Mouse (Mus musculus) lung, adult 10 weeks (tissue): ENCODE results near the gene Olfr455. TPM values are rescaled to one million over a fixed set of nuclear protein-coding genes. Genes with fewer than 3 reads are reported as not detected.

ENCODE experiments used
- polyA plus RNA-seq: library from polyadenylated mRNA; stranded (reverse); fragments of 350-450 nt; fragmentation: Illumina TruSeq; extraction: RNeasy Lipid Tissue Mini Kit (QIAGEN cat#74804); gene quantifications from one replicate; pipeline ENCODE4 v1.2.3, GENCODE M21; 2014; ENCODE audit warnings: low read depth, low replicate concordance; ENCODE audit not compliant: insufficient read depth

The Olfr455 gene
- polyA plus RNA-seq, result not detected

DNA sequence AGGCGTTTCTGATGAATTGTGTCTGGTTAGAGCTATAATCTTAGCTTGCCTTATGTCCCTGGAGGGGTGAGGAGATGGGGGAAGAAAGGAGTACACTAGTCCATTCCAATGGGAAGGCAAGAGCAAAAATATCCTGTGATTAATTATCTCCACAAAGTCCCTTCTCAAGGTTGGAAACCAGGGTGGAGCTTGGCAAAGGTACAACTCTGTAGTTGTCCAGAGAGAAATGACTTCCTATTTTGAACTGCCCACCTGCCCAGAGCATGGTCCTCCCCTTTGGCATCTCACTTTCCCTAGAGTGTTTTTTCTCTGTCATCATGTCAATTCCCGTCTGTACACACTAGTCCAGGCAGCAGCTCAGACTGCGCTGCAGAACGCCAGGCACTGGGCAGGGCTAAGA is at the start of gene Olfr455:
Gene Olfr455, minus strand, starts transcription at position 127 of the 400 bp plus-strand sequence.

DNA sequence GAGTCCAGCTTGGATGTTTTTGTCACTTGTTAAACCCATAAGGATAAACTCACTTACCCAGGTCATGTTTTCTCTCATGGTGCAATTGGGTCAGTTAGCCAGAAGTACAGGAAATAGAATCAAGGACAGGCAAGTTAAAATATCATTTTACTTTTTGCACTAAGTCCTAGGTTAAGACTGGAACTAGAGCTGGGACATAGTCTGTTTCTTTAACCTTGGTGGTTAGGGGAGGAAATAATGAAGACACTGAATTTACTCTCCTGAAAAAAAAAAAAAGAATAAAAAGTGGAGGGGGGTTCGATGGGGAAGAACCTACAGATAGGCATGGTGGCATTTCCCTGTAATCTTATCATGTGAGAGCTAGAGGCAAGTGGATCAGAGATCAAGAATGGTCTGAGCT is 60.3 kb downstream of the Olfr455 start, which contains the start of gene Olfr456:
Gene Olfr456, minus strand, starts transcription at position 101 of the 400 bp plus-strand sequence.

Other genes with a start within 250 kb of the Olfr455 start
- gene Fam131b, start 222.9 kb downstream of the Olfr455 start, polyA plus RNA-seq, result 0.23 TPM
- gene Zyx, start 198.0 kb downstream of the Olfr455 start, polyA plus RNA-seq, result 107 TPM
- gene Epha1, start 174.3 kb downstream of the Olfr455 start, polyA plus RNA-seq, result 8.4 TPM
- not detected for gene Tas2r143, start 147.3 kb downstream of the Olfr455 start, polyA plus RNA-seq
- not detected for gene Tas2r135, start 142.2 kb downstream of the Olfr455 start, polyA plus RNA-seq
- not detected for gene Tas2r126, start 113.1 kb downstream of the Olfr455 start, polyA plus RNA-seq
- gene Olfr458, start 82.4 kb downstream of the Olfr455 start, polyA plus RNA-seq, result not detected
- gene Olfr457, start 71.3 kb downstream of the Olfr455 start, polyA plus RNA-seq, result not detected
- not detected for gene Olfr456, start 60.4 kb downstream of the Olfr455 start, polyA plus RNA-seq
- gene Tcaf3, start 50.1 kb upstream of the Olfr455 start, polyA plus RNA-seq, result not detected
- 2.5 TPM for gene Tcaf2, start 97.7 kb upstream of the Olfr455 start, polyA plus RNA-seq
- 12.5 TPM for gene Tcaf1, start 162.5 kb upstream of the Olfr455 start, polyA plus RNA-seq
- gene Olfr453, start 191.8 kb upstream of the Olfr455 start, polyA plus RNA-seq, result not detected
- not detected for gene Olfr38, start 208.8 kb upstream of the Olfr455 start, polyA plus RNA-seq
- not detected for gene Olfr452, start 237.5 kb upstream of the Olfr455 start, polyA plus RNA-seq